Mouse (Mus musculus) E14TG2a.4 (cell line): ENCODE data around the gene Them7.
A peak's percentile ranks its signal among the peaks of the same experiment; 100 is the strongest.

Source experiments
- H3K27me3 ChIP-seq: 2 replicates; pipeline ENCODE4 v1.6.1; 2014; ENCODE audit warnings: low read length, control low read depth; ENCODE audit not compliant: insufficient read depth
- H3K36me3 ChIP-seq: 2 replicates; pipeline ENCODE4 v1.6.1; 2014; ENCODE audit warnings: low read length, control low read depth; ENCODE audit not compliant: insufficient read depth
- H3K4me1 ChIP-seq: replicated peaks from 2 replicates; pipeline ENCODE4 v1.6.1; 2014; ENCODE audit warnings: low read depth, low read length, control low read depth
- H3K4me3 ChIP-seq: replicated peaks from 2 replicates; pipeline ENCODE4 v1.5.1; 2014; ENCODE audit warnings: mild to moderate bottlenecking, low read length
- H3K9me3 ChIP-seq: 2 replicates; pipeline ENCODE4 v1.6.1; 2014; ENCODE audit warnings: low read length, control low read depth
- CTCF ChIP-seq: conservative IDR thresholded peaks from 2 replicates; pipeline ENCODE4 v1.5.1; 2014; ENCODE audit warnings: low read length
- NANOG ChIP-seq: IDR thresholded peaks from 2 replicates; pipeline ENCODE4 v1.6.1; 2014; ENCODE audit warnings: borderline replicate concordance, low read length, mixed read lengths
- POU5F1 ChIP-seq: IDR thresholded peaks from 2 replicates; pipeline ENCODE4 v1.6.1; 2014; ENCODE audit warnings: low read length, borderline replicate concordance

Them7 gene

GRCm38 (mm10) chr2:105358040-105358439, 133.9 kb downstream of the Them7 start:
- Histone ChIP-seq H3K4me3 (no peak overlapping the region), H3K9me3 (no peaks in the 10 kb centered on the region), H3K36me3 (no peaks in the 10 kb centered on the region), H3K4me1 (no peaks in the 10 kb centered on the region), H3K27me3 (no peaks in the 10 kb centered on the region)
- no peak for TF ChIP-seq CTCF
- no peak for TF ChIP-seq NANOG
- no peak for TF ChIP-seq POU5F1

- peak; percentile 17; the same call in 1 of the 2 replicates for TF ChIP-seq CTCF
- TF ChIP-seq POU5F1 = no peak
- H3K4me1 ChIP-seq = peaks cover 20% of the 10 kb centered on the region
- no peak overlapping the region for H3K4me3 ChIP-seq
- H3K9me3 ChIP-seq = no peaks in the 10 kb centered on the region
- peaks cover 17% of the 10 kb centered on the region; the same call in 1 of the 2 replicates for H3K27me3 ChIP-seq
- no peaks in the 10 kb centered on the region for H3K36me3 ChIP-seq
Observed at GRCm38 (mm10) chr2:105367623-105368022, 143.5 kb downstream of the Them7 start.

GRCm38 (mm10) chr2:105370240-105370639, 146.1 kb downstream of the Them7 start:
- Histone ChIP-seq H3K27me3 (peaks cover 33% of the 10 kb centered on the region), H3K4me1 (peaks cover 37% of the 10 kb centered on the region), H3K9me3 (no peaks in the 10 kb centered on the region), H3K4me3 (peak overlapping the region; percentile 68), H3K36me3 (no peaks in the 10 kb centered on the region)
- no peak for TF ChIP-seq NANOG
- no peak for TF ChIP-seq CTCF
- TF ChIP-seq POU5F1 = peak; percentile 97

GRCm38 (mm10) chr2:105370698-105371097, 146.6 kb downstream of the Them7 start:
- TF ChIP-seq NANOG (no peak), CTCF (no peak), POU5F1 (no peak)
- Histone ChIP-seq H3K4me1 (peaks cover 41% of the 10 kb centered on the region), H3K4me3 (peak overlapping the region; percentile 68), H3K27me3 (peaks cover 33% of the 10 kb centered on the region), H3K9me3 (no peaks in the 10 kb centered on the region), H3K36me3 (no peaks in the 10 kb centered on the region)

GRCm38 (mm10) chr2:105372156-105372555, 148.0 kb downstream of the Them7 start:
- Histone ChIP-seq H3K36me3 (no peaks in the 10 kb centered on the region), H3K4me1 (peaks cover 56% of the 10 kb centered on the region), H3K9me3 (no peaks in the 10 kb centered on the region), H3K4me3 (no peak overlapping the region), H3K27me3 (peaks cover 33% of the 10 kb centered on the region)
- TF ChIP-seq POU5F1 (no peak), CTCF (no peak), NANOG (no peak)

GRCm38 (mm10) chr2:105372727-105373126, 148.6 kb downstream of the Them7 start:
- peaks cover 60% of the 10 kb centered on the region for H3K4me1 ChIP-seq
- TF ChIP-seq CTCF (no peak), NANOG (no peak), POU5F1 (no peak)
- H3K4me3 ChIP-seq = no peak overlapping the region
- H3K36me3 ChIP-seq = no peaks in the 10 kb centered on the region
- no peaks in the 10 kb centered on the region for H3K9me3 ChIP-seq
- peaks cover 33% of the 10 kb centered on the region for H3K27me3 ChIP-seq

- H3K36me3 ChIP-seq = no peaks in the 10 kb centered on the region
- no peaks in the 10 kb centered on the region for H3K9me3 ChIP-seq
- peaks cover 33% of the 10 kb centered on the region for H3K27me3 ChIP-seq
- no peak overlapping the region for H3K4me3 ChIP-seq
- TF ChIP-seq POU5F1 (no peak), CTCF (no peak), NANOG (no peak)
- peaks cover 60% of the 10 kb centered on the region for H3K4me1 ChIP-seq
Observed at GRCm38 (mm10) chr2:105373658-105374057, 149.5 kb downstream of the Them7 start.

GRCm38 (mm10) chr2:105375261-105375660, 151.1 kb downstream of the Them7 start:
- Histone ChIP-seq H3K9me3 (no peaks in the 10 kb centered on the region), H3K27me3 (peaks cover 33% of the 10 kb centered on the region), H3K4me3 (no peak overlapping the region), H3K36me3 (no peaks in the 10 kb centered on the region), H3K4me1 (peaks cover 53% of the 10 kb centered on the region)
- TF ChIP-seq CTCF (no peak), POU5F1 (no peak), NANOG (no peak)

GRCm38 (mm10) chr2:105375705-105376104, 151.6 kb downstream of the Them7 start:
- Histone ChIP-seq H3K9me3 (no peaks in the 10 kb centered on the region), H3K4me1 (peaks cover 48% of the 10 kb centered on the region), H3K4me3 (no peak overlapping the region), H3K36me3 (no peaks in the 10 kb centered on the region), H3K27me3 (peaks cover 31% of the 10 kb centered on the region)
- TF ChIP-seq POU5F1 (no peak), NANOG (no peak), CTCF (no peak)
